Comparison of ENCODE assay signal across 11 mouse cellular contexts in the genomic region with DNA sequence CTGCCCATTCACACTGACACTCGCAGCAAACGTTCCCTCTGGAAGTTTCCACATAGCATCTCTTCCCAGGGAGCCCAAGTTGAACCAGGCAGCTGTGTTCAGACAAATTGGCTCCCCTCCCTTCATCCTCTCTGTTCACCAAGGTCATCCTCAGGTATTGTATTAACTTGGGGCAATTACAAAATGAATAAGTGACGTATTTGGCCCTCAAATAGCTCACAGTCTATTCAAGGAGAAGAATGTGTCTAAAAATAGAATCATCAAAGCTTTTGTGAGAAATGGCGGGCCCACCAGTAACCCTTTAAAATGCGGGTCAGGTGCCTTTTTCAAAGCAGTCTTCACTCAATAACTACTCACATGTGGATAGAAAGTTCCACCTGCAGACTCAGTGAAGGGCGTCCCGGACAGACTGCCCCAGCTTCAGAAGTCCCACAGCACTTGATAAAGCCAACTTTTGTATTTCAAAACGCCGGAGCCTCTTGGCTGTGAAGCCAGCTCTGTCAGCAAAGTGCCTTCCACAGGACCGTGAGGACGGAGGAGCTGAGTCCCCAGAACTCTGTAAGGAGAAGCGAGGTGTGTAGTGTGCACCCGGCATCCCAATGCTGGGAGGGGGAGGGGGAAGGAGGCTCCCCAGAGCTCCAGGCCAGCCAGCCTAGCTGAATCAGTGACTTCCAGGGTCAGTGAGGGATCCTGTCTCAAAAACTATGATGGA.
DNase-seq lines count a peak whose midpoint lies in the region; ATAC-seq lines count a peak whose summit lies in the region.
"Had no signal": no experiment of that assay in that cellular context is flagged by ENCODE, and none has a peak within 500 bp of the region (broad histone marks: within the 10 kb centered on the region; RNA-seq: fewer than 3 reads in every experiment).

No protein-coding gene starts in this region.

- H3K27ac ChIP-seq in heart, embryonic 10.5 days, result peak overlapping the region; percentile 87
- H3K27ac ChIP-seq: limb, embryonic 12.5 days; neural tube, embryonic 12.5 days had no signal

- WGBS in heart, embryonic 10.5 days, result 47% methylated on average over 13 of the region's 13 CpGs

- peak; percentile 41 to 59 for DNase-seq in heart, adult 18-20 months
- DNase-seq in heart, postnatal 25 days (ENCODE audit: low spot score), result no peak
- DNase-seq in lung, postnatal 4 days, result peak; percentile 15 to 45
- no peak for DNase-seq in lung, postnatal 25 days (ENCODE audit: low spot score)
- no peak for DNase-seq in heart, embryonic 10.5 days (ENCODE audit: low spot score)
- no peak for DNase-seq in right cerebral cortex, adult 18-20 months
- DNase-seq: cerebellum, adult 8-10 months; midbrain, embryonic 14.5 days had no signal

- no peak overlapping the region; the same call in 1 of the 2 replicates for H3K4me3 ChIP-seq in heart, embryonic 10.5 days
- H3K4me3 ChIP-seq: limb, embryonic 12.5 days; neural tube, embryonic 12.5 days had no signal

- ATAC-seq in monocyte, adult 5-6 weeks (replicated peaks; ENCODE audit: insufficient number of reproducible peaks, low FRiP score, low TSS enrichment, poor library complexity, severe bottlenecking), result no peak

- no peaks in the 10 kb centered on the region for H3K36me3 ChIP-seq in heart, embryonic 10.5 days
- H3K36me3 ChIP-seq: limb, embryonic 12.5 days; neural tube, embryonic 12.5 days had no signal

- no peaks in the 10 kb centered on the region for H3K9me3 ChIP-seq in heart, embryonic 10.5 days
- H3K9me3 ChIP-seq: limb, embryonic 12.5 days; neural tube, embryonic 12.5 days had no signal

- H3K27me3 ChIP-seq in heart, embryonic 10.5 days (ENCODE audit: insufficient read depth, poor library complexity, severe bottlenecking), result peaks cover 10% of the 10 kb centered on the region; the same call in 1 of the 2 replicates

- intact Hi-C loops in heart, postnatal 25 days (cut with DNase I), result no loop called here

- H3K4me1 ChIP-seq in heart, embryonic 10.5 days, result peaks cover 76% of the 10 kb centered on the region
- H3K4me1 ChIP-seq: neural tube, embryonic 12.5 days had no signal

Comparison
In these comparisons a context has a peak if more than half of its experiments do, and no peak if none do; other contexts are left out.
1. DNase-seq: peak in heart, adult 18-20 months (2 of 2) and lung, postnatal 4 days (2 of 2); none in heart, postnatal 25 days (single experiment), lung, postnatal 25 days (single experiment), heart, embryonic 10.5 days (single experiment) and right cerebral cortex, adult 18-20 months (single experiment).